Mouse (Mus musculus) layer of hippocampus, postnatal 14 days (tissue): Measurements from ENCODE around the gene B4galt4. TPM values are rescaled to one million over a fixed set of nuclear protein-coding genes. Genes with fewer than 3 reads are reported as not detected.

Experiments
- DNase-seq, 2 experiments: peaks; one replicate each; pipeline ENCODE4 v3.0.0; 2021 to 2022; ENCODE audit warnings: low spot score in 2 of 2, mixed read lengths in 1 of 2
- total RNA-seq, 2 experiments: library from RNA; stranded (reverse); gene quantifications; 2 replicates each; pipeline ENCODE4 v1.2.3; 2021

The B4galt4 gene
- total RNA-seq, 2 experiments from 2014 or later, result 28.1 to 35.9 TPM

DNA sequence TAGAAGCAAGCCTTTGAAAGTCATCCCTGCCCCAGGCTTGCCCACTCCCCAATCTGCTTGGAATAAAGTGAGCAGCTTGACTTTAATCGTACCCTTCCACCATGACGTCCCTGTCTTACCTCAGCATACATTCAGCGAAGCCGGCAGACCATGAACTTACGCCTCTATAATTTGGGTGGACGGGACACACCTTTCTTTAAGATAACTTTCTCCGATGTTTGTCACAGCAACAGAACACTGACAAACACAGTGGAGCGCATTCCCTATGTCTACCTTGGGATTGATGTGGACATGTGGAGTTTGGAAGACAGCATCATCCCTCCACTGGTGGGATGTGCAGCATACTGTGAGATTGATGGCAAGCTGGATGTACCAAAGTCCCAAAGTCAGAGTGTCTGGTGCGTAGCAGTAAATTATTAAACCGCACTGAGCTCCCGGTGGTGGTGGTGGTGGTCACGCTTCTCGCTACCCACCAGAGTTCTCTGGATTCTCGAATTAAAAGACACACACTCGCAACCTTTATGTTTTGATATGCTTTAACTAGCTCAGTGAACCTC, 13.4 kb upstream of the B4galt4 start:
- DNase-seq, result no peak

DNA sequence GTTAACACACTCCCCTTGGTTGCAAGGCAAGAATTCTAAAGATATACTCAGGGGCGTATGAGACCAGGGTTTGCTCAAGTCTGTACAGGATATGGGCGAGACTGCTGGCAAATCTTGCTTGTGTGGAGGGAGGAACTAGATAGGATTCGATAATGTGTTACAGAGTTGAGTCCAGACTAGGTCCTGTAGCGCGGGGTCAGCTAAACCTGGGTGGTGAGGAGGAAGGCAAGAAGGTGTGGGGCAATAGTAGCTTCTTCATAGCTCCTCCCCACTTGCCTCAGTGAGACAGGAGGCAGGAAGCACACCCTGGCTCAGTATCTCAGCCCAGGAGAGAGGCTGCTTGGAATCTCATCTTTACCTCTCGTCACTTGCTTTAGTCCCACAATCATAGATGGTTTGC, 12.9 kb upstream of the B4galt4 start:
- no peak for DNase-seq

GRCm38 (mm10) chr16:38729610-38730288, 12.3 kb upstream of the B4galt4 start:
- DNase-seq, result peak; percentile 43 to 77

GRCm38 (mm10) chr16:38730921-38731320, 11.1 kb upstream of the B4galt4 start:
- no peak for DNase-seq

DNA sequence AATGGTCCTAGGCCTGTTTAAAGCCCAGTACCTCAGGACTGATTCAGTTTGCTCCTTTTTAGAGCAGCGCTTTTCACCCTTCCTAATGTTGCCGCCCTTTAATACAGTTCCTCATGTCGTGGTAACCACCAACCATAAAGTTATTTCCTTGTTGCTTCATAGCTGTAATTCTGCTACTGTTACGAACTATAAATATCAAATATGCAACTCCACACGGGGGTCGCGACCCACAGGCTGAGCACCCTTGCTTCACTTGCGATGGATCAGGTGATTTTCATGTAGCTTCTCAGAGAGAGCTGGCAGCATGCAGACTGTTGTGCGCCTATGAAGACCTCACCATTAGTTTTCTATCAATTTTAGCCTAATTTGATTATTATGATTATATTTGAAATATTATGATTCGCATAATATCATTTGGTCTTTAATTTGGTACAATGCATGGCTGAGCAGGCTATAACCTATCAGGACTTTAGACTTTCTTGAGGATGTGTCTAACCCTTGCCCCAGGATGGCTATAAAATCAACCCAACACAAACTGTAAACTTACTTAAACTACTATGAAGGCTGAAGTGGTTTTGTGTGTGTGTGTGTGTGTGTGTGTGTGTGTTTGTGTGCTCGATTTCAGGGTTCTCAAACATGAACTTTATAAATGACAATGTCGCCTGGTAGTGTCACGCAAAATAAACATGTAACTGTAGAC, 710 bp upstream of the B4galt4 start:
- no peak for DNase-seq

DNA sequence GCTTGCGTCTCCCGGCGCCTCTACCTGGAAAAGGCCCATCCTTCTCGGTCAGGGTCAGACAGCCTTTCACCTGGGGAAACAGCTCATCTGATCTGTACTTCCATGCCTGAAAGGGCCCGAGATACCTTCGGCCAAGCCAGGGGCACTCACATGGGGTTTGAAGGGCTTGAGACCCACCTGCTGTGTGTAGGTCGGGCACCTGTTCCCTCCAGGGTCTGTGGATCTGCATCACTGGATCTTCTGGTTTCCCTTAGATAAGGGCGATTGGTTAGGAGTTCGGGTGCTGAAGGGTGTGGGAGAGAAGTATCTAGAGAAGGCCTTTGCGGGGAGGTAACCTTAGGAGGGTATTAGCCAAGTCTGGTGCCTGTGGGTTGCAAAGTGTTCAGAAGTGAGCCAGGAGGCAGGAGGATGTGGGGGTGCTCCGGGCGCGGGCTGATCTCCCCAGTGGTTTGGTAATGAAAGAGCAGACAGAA, 631 bp downstream of the B4galt4 start:
- peak; percentile 22 to 39 for DNase-seq

DNA sequence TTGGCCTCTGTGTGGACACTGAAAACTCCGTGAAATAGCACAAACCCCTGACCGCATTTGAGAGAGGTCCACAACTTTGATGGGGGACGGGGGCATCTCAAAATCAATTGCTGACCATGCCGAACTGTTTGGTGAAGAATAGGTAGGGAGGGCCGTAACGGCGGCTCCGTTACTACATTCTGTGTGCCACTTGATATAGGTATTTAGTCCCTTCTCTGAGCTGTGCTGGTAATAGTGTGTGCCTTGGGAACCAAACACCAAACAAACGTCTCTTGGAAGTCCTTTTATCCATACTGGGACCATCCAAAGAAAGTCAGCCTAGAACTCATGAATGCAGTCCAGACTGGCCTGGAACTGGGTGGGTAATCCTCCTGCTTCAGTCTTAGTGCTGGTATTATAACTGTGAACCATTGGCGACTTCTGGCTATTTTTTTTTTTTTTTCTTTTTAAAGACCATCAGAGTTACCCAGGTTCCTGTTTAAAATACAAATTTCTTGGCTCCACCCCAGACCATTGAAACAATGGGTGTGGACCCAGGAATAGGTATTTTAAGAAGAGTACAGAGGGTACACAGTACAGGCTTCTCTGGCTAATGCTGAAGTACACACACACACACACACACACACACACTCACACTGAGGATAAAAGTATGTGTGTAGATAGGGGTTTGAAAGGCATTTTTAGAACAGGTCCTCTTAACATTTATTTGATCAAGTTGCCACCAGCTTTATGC, 2.0 kb downstream of the B4galt4 start:
- no peak for DNase-seq

GRCm38 (mm10) chr16:38750803-38751202, 8.7 kb downstream of the B4galt4 start:
- DNase-seq, result no peak

DNA sequence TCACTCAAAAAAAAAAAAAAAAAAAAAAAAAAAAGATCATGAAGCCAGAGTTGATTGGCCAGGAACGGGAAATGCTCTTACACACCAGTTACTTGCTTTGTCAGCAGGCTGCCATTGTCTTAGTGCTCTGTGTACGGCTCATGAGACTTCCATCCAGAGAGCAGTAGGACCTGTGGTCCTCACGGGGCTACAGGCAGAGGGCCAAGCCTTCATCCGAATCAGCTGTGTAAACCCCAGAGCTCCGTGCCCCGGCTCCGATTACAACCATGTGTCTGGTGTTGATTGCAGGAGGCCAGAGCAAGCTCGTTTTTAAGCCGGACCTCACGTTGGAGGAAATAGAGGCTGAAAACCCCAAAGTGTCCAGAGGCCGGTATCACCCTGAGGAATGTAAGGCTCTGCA, 11.6 kb downstream of the B4galt4 start:
- DNase-seq, result no peak

DNA sequence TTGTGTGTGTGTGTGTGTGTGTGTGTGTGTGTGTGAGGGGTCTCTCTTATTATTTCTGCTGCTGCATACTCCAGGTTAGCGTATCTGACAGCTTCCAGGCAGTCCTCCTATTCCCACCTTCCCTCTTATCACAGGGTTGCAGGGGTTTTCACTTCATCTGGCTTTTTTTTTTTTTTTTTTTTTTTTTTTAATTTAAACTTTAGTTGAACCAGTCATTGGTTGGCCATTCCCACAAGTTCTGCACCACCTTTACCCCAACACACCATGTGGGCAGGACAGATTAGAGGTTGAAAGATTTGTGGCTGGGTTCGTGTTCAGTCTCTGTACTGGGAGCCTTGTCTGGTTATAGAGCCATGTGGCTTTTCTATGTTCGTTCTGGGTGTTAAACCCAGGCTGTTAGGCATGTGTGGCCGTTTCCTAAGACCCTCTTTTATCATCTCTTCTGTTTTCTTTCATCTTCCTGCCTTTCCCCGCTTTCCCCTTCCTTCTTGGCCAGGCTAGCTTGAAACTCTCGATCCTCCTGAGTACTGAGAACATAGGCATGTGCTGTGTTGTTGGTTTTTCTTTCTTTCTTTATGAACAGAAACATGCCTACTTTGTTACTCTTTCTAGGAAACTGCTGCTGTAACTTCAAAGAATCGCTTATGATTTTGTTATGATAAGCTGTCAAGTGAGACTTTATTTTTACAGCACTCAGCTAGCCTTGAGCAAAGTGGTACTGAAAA, 13.6 kb downstream of the B4galt4 start:
- no peak for DNase-seq

GRCm38 (mm10) chr16:38756177-38756503, 14.1 kb downstream of the B4galt4 start:
- DNase-seq, result no peak

GRCm38 (mm10) chr16:38756572-38756971, 14.5 kb downstream of the B4galt4 start:
- no peak for DNase-seq

DNA sequence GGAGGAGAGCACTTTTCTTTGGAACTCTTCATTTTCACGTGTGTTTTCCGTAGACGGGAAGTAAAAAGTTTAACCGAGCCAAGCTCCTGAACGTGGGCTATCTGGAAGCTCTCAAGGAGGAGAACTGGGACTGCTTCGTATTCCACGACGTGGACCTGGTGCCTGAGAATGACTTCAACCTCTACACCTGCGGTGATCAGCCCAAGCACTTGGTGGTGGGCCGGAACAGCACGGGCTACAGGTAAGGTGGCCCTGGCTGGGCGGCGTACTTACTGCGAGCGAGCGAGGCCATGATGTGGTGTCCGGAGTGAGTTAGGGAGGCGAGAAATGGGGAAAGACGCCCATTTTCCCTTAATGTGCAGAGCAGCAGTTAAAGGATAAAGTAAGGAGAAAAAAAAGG, 15.6 kb downstream of the B4galt4 start:
- DNase-seq, result no peak

GRCm38 (mm10) chr16:38758104-38758861, 16.2 kb downstream of the B4galt4 start:
- DNase-seq, result peak in 1 of 2 experiments; percentile 22

- DNase-seq, result no peak
Observed at GRCm38 (mm10) chr16:38760239-38760638, 18.2 kb downstream of the B4galt4 start.

- no peak for DNase-seq
Observed at GRCm38 (mm10) chr16:38760834-38761375, 18.8 kb downstream of the B4galt4 start.

DNA sequence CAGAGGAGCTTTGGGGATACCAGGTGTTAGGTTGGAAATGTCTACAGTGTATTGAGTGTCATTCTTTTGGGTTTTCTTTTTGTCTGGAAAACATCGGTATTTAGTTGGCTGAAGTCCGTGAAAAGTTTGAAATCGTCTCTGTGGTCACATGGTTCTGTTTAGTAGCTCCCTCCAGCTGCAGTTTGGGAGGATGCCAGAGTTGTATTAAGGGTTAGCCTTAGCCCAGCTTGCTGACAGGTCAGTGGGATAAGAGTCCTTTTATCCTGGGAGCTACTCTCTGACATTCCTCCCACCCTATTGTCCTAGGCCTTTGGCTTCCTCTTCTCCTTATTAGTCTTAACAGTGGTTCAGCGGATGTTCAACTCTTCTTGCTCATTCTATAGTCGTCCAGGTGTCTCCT, 19.9 kb downstream of the B4galt4 start:
- DNase-seq, result no peak

DNA sequence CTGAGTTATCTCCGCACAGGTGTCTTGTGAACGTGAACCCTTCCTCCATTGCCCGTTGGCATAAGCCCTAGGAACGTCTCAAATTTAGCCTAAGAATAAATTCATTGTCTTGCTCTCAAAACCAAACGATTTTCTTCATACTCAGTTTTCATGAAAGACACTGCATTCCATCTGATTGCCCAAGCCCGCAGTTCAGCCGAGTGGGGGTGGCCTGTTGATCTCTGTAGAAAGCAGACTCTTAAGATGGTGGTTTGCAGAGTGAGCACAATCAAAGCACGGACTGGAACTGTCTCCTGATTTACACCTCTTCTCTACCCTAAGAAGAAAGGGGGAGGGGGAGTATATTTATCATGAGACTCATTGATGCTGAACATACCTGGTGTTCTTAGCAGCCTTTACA, 20.3 kb downstream of the B4galt4 start:
- no peak for DNase-seq

DNA sequence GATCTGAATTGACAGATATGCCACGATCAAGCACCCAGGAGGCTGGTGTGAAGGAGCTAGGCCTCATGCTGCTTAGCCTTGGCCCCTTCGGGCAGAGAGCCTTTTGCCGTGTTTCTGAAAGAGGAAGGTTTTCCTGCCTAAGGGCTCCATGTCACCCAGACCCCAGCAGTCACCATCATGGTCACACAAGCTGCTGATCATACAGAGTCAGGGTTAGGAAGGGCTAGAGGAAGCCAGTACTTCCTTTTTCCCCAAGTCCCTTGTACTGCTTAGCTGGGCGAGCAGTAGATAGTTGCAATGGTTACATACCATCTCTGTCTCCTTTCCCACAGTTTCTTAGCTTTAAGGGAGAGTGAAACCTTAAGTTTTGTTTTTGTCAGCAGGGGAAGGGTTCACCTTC, 21.4 kb downstream of the B4galt4 start:
- DNase-seq, result no peak

DNA sequence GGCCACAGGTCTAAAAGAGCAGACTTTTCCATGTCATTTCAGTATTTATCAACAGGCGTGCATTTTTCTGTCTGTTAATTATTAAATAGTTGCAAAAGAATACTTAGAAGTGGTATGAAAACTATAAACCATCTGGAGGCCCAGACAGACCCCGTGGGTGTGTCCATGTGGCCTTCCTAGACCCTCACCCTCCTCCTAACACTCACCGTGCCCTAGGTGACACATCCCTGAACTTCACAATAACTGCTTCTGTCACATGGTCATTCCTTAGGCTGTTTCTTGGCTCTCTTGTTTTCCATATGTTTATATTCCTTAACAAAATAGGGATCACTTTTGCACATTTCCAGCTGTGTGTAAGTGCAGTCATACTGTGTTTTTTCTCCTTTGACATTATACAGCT, 24.6 kb downstream of the B4galt4 start:
- no peak for DNase-seq
